ENCODE assay signal across 12 mouse cellular contexts in genomic region chr3:129224806-129225576, GRCm38 (mm10). TPM values are rescaled to one million over a fixed set of nuclear protein-coding genes. Genes with fewer than 3 reads are reported as not detected.
DNase-seq lines count a peak whose midpoint lies in the region; ATAC-seq and TF ChIP-seq lines count a peak whose summit lies in the region.
"Had no signal": no experiment of that assay in that cellular context is flagged by ENCODE, and none has a peak within 500 bp of the region (broad histone marks: within the 10 kb centered on the region; RNA-seq: fewer than 3 reads in every experiment).

No protein-coding gene starts in this region.

- H3K27ac ChIP-seq in gastrocnemius, adult 2 months: no peak overlapping the region
- no peak overlapping the region for H3K27ac ChIP-seq in liver, postnatal 0 days (ENCODE audit: low read depth)

- no peaks in the 10 kb centered on the region for H3K9me3 ChIP-seq in liver, postnatal 0 days (ENCODE audit: low read length)

- no peak for TF ChIP-seq CTCF in gastrocnemius, adult 2 months (IDR thresholded peaks at IDR 0.05)
- TF ChIP-seq CTCF in Patski (IDR thresholded peaks at IDR 0.05): no peak
- TF ChIP-seq CTCF in liver, postnatal 0 days (IDR thresholded peaks at IDR 0.05; ENCODE audit: low read depth): no peak

- peak; percentile 68 for ATAC-seq in Patski
- no peak for ATAC-seq in liver, postnatal 0 days

- no peak overlapping the region for H3K9ac ChIP-seq in liver, postnatal 0 days (replicated peaks)

- peaks cover 4% of the 10 kb centered on the region for H3K4me1 ChIP-seq in liver, postnatal 0 days (ENCODE audit: insufficient read depth)

- H3K4me3 ChIP-seq in gastrocnemius, adult 2 months: peak overlapping the region; percentile 69
- H3K4me3 ChIP-seq in liver, postnatal 0 days (ENCODE audit: low read depth, low read length): peak overlapping the region; percentile 16; the same call in 1 of the 2 replicates
- H3K4me3 ChIP-seq: erythroblast, embryonic 14.5 days had no signal

- H3K36me3 ChIP-seq in liver, postnatal 0 days (replicated peaks; ENCODE audit: insufficient read depth, low read length): no peaks in the 10 kb centered on the region

- no peak for TF ChIP-seq EP300 in liver, postnatal 0 days (IDR thresholded peaks at IDR 0.05; ENCODE audit: low read depth)

- in situ Hi-C loops in Patski (cut with MboI; ENCODE audit: low pct_unique_long_range_greater_than_20kb): loop anchor here (25.0 kb wide), 1 partner anchor 1388 kb away; the partner anchor contains the start of gene Ap1ar

- intact Hi-C loops in gastrocnemius, adult 2 months (cut with DNase I): no loop called here
- intact Hi-C loops in gastrocnemius, postnatal 36 days (cut with DNase I): no loop called here

- H3K4me2 ChIP-seq in liver, postnatal 0 days (ENCODE audit: low read depth, low read length): peak overlapping the region; percentile 40; the same call in 1 of the 2 replicates

- POLR2A ChIA-PET in Patski (lab: Charles Lee): interaction anchor here (0.7 to 17.0 kb wide), 3 partner anchors 8 to 467 kb away, joined by 3 to 623 read pairs (median 3); partner anchors contain the start of gene Pitx2

- peak; percentile 29 for DNase-seq in gastrocnemius, adult 2 months
- DNase-seq in gastrocnemius, postnatal 36 days: no peak
- DNase-seq in Patski (ENCODE audit: low read depth, low spot score): no peak
- DNase-seq in kidney, adult 11 months: peak; percentile 80
- DNase-seq in liver, postnatal 0 days: no peak
- DNase-seq in layer of hippocampus, postnatal 36 days: no peak
- no peak for DNase-seq in urinary bladder, postnatal 4 days (ENCODE audit: low spot score in 2 of 2)
- no peak for DNase-seq in gastrocnemius, adult 18-20 months (ENCODE audit: low spot score)
- DNase-seq: adrenal gland, adult 8-10 months; B cell, adult 2 months; layer of hippocampus, adult 9-11 months had no signal

- WGBS in liver, postnatal 0 days (ENCODE audit: insufficient replicate concordance): 4% methylated on average over 40 of the region's 40 CpGs

- CTCF ChIA-PET in Patski (lab: Charles Lee): interaction anchor here (1.0 to 17.4 kb wide), 3 partner anchors 18 to 876 kb away, joined by 3 to 345 read pairs (median 5); partner anchors contain the start of gene Pitx2

- H3K27me3 ChIP-seq in Patski: no peaks in the 10 kb centered on the region
- peaks cover 83% of the 10 kb centered on the region for H3K27me3 ChIP-seq in liver, postnatal 0 days (ENCODE audit: insufficient read depth, low read length)

RNA-seq across cellular contexts. Expression of gene Pitx2, which starts 25.3 kb away (rescaled TPM):
- total RNA-seq in gastrocnemius, adult 2 months (2021): 1 to 10 TPM; 4.2 to 9.2 TPM
- 1 to 10 TPM; 2.5 to 6.4 TPM for total RNA-seq in gastrocnemius, postnatal 36 days (2021)
- polyA plus RNA-seq in Patski (2021): 199 TPM
- polyA plus RNA-seq in liver, postnatal 0 days (2015; fragmentation: Nextera tagmentation; extraction: Ambion mirVana): 0.20 and 0.33 TPM in 2 replicates
- total RNA-seq in layer of hippocampus, postnatal 36 days (2021): not detected
- total RNA-seq in gastrocnemius, adult 18-20 months (2021): 10 to 100 TPM in 1 of 2 experiments, 1 to 10 TPM in 1; 5.4 to 13.3 TPM
- polyA plus RNA-seq: erythroblast, embryonic 14.5 days had no signal

Comparison
In these comparisons a context has a peak if more than half of its experiments do, and no peak if none do; other contexts are left out.
1. DNase-seq: peak in gastrocnemius, adult 2 months (single experiment) and kidney, adult 11 months (single experiment); none in gastrocnemius, postnatal 36 days (0 of 2), Patski (single experiment), liver, postnatal 0 days (single experiment), layer of hippocampus, postnatal 36 days (0 of 2), urinary bladder, postnatal 4 days (0 of 2) and gastrocnemius, adult 18-20 months (single experiment).